Mouse (Mus musculus): Measurements from ENCODE around the gene Mboat1. TPM values are rescaled to one million over a fixed set of nuclear protein-coding genes. Genes with fewer than 3 reads are reported as not detected.

Gene Mboat1
- 1 to 10 TPM in 1 of 2 experiments, under 1 TPM in 1; 1.00 to 1.4 TPM for total RNA-seq (2021)
- long read RNA-seq, experiment 1, partial matches to known transcripts: 0 of 3 reads
- long read RNA-seq, experiment 1, other reads (novel, unspliced or antisense): 3 of 3 reads
- long read RNA-seq, experiment 2, partial matches to known transcripts: 0 of 3 reads
- long read RNA-seq, experiment 2, other reads (novel, unspliced or antisense): 0 of 3 reads

DNA sequence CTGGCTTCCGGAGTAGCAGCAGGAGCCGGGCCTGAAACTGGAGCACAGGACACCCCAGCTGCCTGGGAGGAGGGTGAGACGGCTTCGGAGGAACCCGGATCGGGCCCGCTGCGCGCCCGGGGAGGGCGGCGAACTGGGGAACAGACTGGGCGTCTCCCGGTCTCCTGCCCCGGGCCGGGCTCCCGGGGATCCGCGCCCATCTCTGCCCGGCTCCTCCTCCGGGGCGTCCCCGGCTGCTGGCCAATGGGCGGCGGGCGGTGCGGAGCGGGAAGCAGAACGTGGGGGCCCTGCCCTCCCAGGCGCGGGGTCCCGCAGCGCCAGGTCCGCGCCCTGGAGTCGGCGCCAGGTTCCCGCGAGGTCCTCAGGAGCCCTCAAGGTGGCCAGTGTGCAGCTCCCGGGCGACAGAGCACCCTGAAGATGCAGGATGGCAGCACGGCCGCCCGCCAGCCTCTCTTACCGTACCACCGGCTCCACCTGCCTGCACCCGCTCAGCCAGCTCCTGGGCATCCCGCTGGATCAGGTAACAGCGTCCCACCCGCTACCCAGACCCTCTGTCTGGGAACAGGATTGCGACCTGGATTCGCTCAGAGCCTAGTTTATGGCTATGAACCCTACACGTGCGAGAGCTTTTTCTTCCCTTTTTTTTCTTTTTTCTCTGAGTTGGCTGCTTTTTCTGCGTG is at the start of gene Mboat1:
Gene Mboat1 (plus strand): TSS at position 247 of the 680 bp plus-strand sequence.
- intact Hi-C loops (cut with DNase I): no loop called here
- DNase-seq: peak; percentile 84 to 85

DNA sequence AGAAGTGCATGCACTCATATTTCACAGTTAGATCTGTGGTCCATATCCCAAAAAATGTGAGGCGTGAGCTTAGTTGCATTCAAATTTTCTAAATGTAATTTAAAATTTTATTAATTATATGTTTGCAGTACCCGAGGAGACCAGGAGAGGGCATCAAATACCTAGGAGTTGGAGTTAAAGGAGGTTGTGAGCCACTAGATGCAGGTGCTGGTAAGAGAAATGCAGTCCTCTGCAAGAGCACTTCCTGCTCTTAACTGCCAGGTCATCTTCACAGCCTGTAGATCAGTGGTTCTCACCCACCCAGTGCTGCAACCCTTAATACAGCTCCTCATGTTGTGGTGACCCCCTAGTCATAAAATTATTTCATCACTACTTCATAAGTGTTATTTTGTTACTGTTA is 43.2 kb upstream of the Mboat1 start:
- intact Hi-C loops (cut with DNase I): no loop called here
- DNase-seq: peak in 1 of 2 experiments; percentile 8

DNA sequence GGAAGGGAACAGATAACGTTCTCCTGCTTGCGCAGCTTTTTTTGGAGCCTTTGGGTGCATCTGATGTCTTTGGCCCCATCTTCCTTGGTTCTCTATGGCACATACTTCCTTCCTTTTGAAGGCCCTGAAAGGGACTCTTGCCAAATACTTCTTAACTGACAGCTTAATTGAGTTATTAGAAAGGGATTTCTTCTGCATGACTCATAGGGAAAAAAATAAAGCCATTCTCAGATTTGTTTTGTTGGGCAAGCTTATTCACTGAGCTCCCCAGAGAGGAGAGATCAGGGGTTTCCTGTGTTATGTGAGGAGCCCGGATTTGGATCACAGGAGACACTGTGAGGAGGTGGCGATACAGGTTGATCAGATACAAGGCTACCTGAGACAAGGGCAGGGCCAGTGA is 40.4 kb upstream of the Mboat1 start:
- DNase-seq: no peak
- intact Hi-C loops (cut with DNase I): no loop called here

DNA sequence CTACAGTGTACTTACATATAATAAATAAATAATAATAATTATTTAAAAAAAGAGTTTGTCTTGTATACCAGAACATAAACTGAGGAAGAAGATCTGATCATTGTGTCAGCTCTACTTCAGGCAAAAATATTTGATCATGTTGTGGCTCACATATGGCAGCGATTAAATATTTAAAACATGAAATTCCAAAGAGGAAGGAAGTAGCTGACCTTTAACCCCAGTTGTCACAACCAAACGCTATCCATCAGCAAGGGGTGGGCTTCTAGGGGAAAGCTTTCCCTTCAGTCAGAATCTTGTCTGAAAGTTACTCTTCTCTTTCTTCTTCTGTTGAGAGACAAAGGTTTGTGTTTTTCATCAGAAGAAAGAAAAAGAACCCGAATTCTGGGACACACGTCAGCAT is 39.8 kb upstream of the Mboat1 start:
- DNase-seq: no peak
- intact Hi-C loops (cut with DNase I): no loop called here

GRCm38 (mm10) chr13:30109001-30109600 is 27.2 kb upstream of the Mboat1 start:
- DNase-seq: no peak
- intact Hi-C loops (cut with DNase I): no loop called here

GRCm38 (mm10) chr13:30115792-30116191 is 20.5 kb upstream of the Mboat1 start:
- intact Hi-C loops (cut with DNase I): no loop called here
- DNase-seq: no peak

DNA sequence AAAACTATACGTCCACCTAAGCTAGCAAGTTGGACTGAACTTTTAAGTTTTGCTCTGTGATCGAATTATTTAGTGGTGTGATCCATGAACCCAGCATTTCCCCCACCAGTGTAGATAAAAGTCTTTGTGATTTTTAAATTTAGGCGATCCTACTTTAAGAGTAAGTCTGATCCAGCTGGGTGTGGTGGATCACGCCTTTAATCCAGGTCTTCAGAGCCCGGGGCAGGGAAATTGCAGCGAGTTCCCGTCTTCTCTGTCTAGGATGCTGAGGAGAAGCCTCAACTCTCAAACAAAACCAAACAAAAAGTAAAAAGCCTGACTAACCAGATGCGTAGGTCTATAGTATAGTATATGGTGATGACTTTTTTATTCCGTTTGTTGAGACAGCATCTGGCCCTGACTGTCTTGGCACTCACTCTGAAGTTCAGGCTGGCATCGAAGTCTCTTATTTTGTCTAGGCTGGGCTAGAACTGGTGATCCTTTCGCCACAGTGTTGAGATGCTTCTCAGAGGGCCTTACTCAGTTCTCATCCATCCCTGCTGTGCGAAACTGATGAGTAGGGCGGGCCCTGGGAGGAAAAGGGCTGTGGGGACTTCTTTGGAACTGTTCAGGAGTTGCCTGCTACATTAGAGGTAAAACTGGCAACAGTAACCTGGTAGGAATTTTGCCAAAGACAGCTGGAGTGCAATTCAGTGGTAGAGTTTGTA is 787 bp downstream of the Mboat1 start:
- DNase-seq: no peak
- intact Hi-C loops (cut with DNase I): no loop called here

DNA sequence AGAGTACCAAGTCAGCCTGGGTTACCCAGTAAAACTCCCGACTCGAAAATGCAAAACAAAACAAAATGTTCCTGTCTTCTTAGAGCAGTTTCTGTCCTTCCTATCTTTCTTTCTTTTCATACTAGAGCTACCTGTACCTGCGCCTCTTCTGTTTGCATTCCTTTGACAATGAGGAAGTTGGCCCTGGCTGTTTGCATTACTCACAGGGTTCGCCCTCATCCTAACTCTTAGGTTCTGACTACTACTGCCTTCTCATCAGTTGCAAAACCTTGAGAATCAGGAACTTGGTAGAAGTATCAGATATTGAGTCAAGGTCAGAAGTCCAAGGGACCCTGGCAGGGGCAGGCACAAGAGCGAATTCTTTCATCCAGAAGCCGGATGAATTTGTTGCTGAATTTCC is 1.7 kb downstream of the Mboat1 start:
- intact Hi-C loops (cut with DNase I): no loop called here
- DNase-seq: no peak

- intact Hi-C loops (cut with DNase I): no loop called here
These were observed 3.9 kb downstream of the Mboat1 start for GRCm38 (mm10) chr13:30140149-30140548.

DNA sequence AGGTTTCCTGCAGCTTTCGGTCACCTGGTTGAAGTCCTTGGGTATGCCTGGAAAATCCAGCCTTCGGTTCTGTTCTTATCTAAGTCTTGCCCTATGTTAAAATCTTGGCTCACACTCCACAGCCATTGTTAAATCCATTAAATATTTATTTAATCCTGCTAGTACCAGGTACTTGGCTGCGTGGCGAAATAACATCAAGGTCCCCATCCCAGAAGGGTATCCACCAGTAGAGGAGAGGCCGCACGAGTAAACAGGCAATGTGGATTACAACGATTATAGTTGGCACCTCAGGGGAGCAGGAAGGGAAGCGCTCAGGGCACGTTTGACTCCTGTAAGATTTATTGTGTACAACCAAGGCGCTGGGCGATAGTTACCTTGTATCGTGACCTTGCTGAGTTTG is 4.4 kb downstream of the Mboat1 start:
- no peak for DNase-seq
- intact Hi-C loops (cut with DNase I): no loop called here

More at GRCm38 (mm10) chr13:30140149-30140548, 3.9 kb downstream of the Mboat1 start:
- no peak for DNase-seq

GRCm38 (mm10) chr13:30141996-30142395 is 5.7 kb downstream of the Mboat1 start:
- DNase-seq: no peak
- intact Hi-C loops (cut with DNase I): no loop called here

DNA sequence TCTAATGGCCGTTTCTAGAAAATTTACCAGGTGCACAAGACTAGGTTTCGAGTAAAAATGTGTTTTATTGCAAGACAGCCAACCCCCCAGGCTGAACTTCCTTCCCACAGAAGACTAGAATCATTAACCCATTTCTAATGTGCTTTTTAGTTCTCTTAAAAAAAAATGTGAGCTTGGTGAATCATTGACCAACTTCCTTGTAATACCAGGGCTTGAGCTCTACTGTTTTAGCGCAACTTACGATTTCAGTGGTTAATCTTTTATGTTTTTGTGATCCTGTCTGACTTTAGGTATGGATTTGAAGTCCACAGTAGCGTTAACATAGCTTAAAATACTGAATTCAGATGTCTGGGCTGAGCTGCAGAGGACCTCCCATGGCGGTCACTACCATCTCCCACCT is 10.2 kb downstream of the Mboat1 start:
- no peak for DNase-seq

DNA sequence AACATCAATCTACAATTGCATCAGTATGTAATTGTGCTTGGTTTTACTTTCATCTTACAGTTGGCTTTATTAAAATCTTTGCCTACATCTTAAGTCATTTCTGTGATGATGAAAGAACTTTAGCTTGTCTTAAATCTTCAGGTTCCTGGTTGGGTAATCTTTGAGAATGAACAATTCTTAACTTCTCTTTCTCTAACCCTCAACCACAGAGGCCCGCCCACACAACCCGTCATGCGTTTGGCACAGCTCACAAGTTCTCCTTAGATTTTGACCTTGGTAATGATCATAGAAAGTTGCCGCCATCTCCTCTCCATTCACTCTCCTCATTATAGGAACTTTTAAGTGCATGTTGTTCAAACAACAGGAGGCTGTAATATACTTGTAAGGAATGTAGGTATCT is 18.0 kb downstream of the Mboat1 start:
- DNase-seq: no peak
- intact Hi-C loops (cut with DNase I): no loop called here

More for the DNA sequence above, 10.2 kb downstream of the Mboat1 start:
- intact Hi-C loops (cut with DNase I): no loop called here

GRCm38 (mm10) chr13:30159626-30160025 is 23.3 kb downstream of the Mboat1 start:
- no peak for DNase-seq
- intact Hi-C loops (cut with DNase I): no loop called here

GRCm38 (mm10) chr13:30163521-30163920 is 27.2 kb downstream of the Mboat1 start:
- no peak for DNase-seq
- intact Hi-C loops (cut with DNase I): no loop called here

- intact Hi-C loops (cut with DNase I): no loop called here
- no peak for DNase-seq
These were observed 30.1 kb downstream of the Mboat1 start for GRCm38 (mm10) chr13:30166138-30167090.

DNA sequence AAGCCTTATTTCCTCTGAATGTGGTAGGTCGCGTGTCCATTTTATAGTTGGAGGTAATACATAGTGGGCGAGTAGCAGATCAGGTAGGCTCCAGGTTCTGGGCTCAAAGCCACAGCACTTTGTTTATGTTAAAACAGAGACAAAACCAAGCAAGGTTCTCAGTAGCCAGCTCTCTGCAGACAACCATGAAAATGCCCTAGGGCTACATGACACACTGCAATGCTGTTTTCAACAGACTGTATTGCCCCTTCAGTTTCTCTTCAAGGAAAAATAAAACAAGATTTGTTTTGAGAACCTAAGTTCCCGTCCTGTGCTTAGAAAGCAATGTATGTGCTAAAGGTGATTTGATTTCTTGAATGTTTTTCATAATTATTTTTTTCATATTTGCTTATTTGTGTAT is 31.2 kb downstream of the Mboat1 start:
- no peak for DNase-seq
- intact Hi-C loops (cut with DNase I): no loop called here

DNA sequence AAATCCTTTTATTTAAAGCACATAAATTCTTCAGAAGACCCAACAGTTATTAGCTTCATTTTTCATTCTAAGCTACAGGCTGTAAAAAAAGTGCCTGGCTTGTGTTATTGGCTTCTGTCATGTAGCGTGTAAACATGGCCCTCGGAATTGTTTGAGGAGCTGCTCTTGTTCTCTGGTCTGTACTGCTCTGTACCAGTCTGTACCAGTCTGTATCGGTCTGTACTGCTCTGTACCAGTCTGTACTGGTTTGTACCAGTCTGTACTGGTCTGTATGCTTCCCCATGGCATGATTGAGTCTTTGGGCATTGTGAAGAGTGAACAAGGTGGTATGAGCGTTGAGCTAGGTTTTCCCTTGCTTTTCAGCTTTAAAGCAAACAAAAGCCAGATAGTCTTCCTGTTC is 32.5 kb downstream of the Mboat1 start:
- intact Hi-C loops (cut with DNase I): no loop called here
- no peak for DNase-seq

- intact Hi-C loops (cut with DNase I): no loop called here
- no peak for DNase-seq
These were observed 33.8 kb downstream of the Mboat1 start for GRCm38 (mm10) chr13:30170061-30170460.

- intact Hi-C loops (cut with DNase I): no loop called here
- DNase-seq: no peak
These were observed 38.3 kb downstream of the Mboat1 start for GRCm38 (mm10) chr13:30174586-30174985.

Data from heart, postnatal 14 days (tissue).